Mouse (Mus musculus) thymus, adult 2 months (tissue): Measurements from ENCODE around the gene Mgll.

Experiments
- CTCF ChIP-seq: fragments of 200-500 bp; IDR thresholded peaks from 2 replicates; pipeline ENCODE4 v1.5.1; 2012; ENCODE audit warnings: mild to moderate bottlenecking, control low read depth, low read length, moderate library complexity, borderline replicate concordance; ENCODE audit not compliant: control insufficient read depth, poor library complexity, insufficient read depth; ENCODE audit errors: extremely low read depth
- POLR2A ChIP-seq: fragments of 200-500 bp; IDR thresholded peaks from 2 replicates; pipeline ENCODE4 v1.6.1; 2012; ENCODE audit warnings: mild to moderate bottlenecking, low read length, control low read depth, moderate library complexity; ENCODE audit not compliant: control insufficient read depth, poor library complexity, insufficient read depth; ENCODE audit errors: extremely low read depth

DNA sequence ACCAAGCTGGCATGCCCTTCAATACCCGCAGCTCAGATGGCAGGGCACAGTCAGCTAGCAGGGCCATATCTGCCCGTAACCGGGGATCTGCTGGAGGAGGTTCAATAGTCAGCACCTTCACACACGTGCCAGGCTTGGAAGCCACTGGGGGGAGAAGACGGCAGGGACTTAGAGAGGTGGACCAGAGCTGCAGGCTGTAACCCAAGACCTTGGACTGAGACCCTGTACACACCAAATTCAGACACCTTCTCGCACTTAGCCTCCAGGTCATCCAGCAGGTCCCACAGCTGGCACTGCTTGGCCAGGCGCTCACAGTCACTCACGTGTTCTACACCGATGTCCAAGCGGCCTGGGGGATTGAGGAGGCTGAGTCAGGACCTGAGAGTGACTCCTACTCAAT is 114.4 kb downstream of the Mgll start:
- TF ChIP-seq CTCF (no peak), POLR2A (no peak)
